Mouse (Mus musculus): ENCODE data around the gene Ptprm. TPM values are rescaled to one million over a fixed set of nuclear protein-coding genes. Genes with fewer than 3 reads are reported as not detected.

Ptprm gene
- polyA plus RNA-seq, 1 experiment, result 28.1 TPM

DNA sequence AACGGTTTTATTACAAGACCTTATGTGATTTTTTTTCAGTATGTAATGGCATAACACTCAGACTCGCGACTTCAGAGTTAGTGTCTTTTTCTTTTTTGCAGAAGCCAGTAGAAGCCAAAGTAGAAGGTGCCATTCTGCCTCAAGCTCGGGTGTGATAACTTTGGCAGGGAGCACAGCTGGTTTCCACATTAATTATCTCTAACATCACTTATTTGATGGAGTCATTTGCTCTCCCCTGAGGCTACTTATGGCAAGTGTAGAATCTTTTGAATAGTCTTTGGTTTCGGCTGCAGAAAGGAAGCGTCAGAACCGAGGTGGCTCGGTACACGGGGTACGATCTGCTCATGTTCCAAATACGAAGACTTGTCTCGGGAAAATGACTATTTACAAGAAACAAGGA is 620.7 kb downstream of the Ptprm start:
- TF ChIP-seq POLR2A (IDR thresholded peaks at IDR 0.05; ENCODE audit: low read depth, low read length), result no peak
- TF ChIP-seq CTCF (IDR thresholded peaks at IDR 0.05; ENCODE audit: borderline replicate concordance, insufficient read depth, low read length), result no peak

GRCm38 (mm10) chr17:66729979-66730378 is 624.3 kb downstream of the Ptprm start:
- no peak overlapping the region for H3K4me3 ChIP-seq (ENCODE audit: insufficient read depth, low read length)
- no peak for TF ChIP-seq CTCF (IDR thresholded peaks at IDR 0.05; ENCODE audit: borderline replicate concordance, insufficient read depth, low read length)
- TF ChIP-seq POLR2A (IDR thresholded peaks at IDR 0.05; ENCODE audit: low read depth, low read length), result no peak
- no peaks in the 10 kb centered on the region for H3K4me1 ChIP-seq (ENCODE audit: control insufficient read depth, insufficient read depth, low read length)
- H3K27ac ChIP-seq (ENCODE audit: insufficient read depth, low read length), result no peak overlapping the region

More for the DNA sequence above, 620.7 kb downstream of the Ptprm start:
- Histone ChIP-seq H3K4me1 (ENCODE audit: control insufficient read depth, insufficient read depth, low read length) (peaks cover 2% of the 10 kb centered on the region; the same call in 1 of the 2 replicates), H3K27ac (ENCODE audit: insufficient read depth, low read length) (no peak overlapping the region), H3K4me3 (ENCODE audit: insufficient read depth, low read length) (no peak overlapping the region)

GRCm38 (mm10) chr17:66720992-66721351 is 633.3 kb downstream of the Ptprm start:
- no peak for TF ChIP-seq CTCF (IDR thresholded peaks at IDR 0.05; ENCODE audit: borderline replicate concordance, insufficient read depth, low read length)
- no peak for TF ChIP-seq POLR2A (IDR thresholded peaks at IDR 0.05; ENCODE audit: low read depth, low read length)
- Histone ChIP-seq H3K27ac (ENCODE audit: insufficient read depth, low read length) (no peak overlapping the region; the same call in 1 of the 2 replicates), H3K4me1 (ENCODE audit: control insufficient read depth, insufficient read depth, low read length) (peaks cover 7% of the 10 kb centered on the region), H3K4me3 (ENCODE audit: insufficient read depth, low read length) (no peak overlapping the region)

DNA sequence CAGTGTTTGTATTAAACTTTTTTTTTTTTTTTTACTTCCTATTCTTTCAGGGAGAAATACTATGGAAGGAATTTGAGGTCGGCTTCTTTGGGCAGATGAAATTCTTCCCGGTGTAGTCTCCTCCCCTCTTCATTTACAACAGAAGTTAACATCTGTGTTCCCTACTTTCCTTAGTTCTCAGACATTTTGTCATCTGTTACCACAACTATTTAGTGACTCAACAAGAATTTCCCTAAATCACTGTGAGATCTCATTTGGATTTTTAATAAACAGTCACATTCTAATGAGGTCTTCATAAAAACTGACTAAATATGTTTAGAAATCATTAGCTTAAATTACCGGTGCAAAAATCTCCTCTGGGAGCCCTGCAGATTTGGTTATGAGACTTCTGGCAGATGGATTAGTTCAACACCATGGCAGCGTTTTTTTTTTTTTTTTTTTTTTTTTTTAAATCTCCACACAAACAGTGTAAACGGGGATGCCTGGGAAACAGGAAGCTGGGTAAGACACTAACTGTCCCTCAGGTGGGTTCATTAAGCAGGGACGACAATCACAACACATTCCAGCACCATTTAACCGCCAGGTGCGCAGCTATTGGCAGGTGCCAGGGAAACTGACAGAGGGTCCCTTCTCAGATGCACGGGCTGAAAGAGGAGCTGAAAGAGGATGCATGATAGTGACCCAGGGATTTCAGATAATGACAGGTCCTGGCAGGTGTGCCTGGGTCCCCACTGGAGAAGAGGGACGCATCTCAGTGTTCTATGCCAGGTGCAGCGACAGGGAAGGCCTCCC is 633.9 kb downstream of the Ptprm start:
- Histone ChIP-seq H3K27ac (ENCODE audit: insufficient read depth, low read length) (peak overlapping the region; percentile 35), H3K4me1 (ENCODE audit: control insufficient read depth, insufficient read depth, low read length) (peaks cover 7% of the 10 kb centered on the region), H3K4me3 (ENCODE audit: insufficient read depth, low read length) (no peak overlapping the region)
- TF ChIP-seq CTCF (IDR thresholded peaks at IDR 0.05; ENCODE audit: borderline replicate concordance, insufficient read depth, low read length) (no peak), POLR2A (IDR thresholded peaks at IDR 0.05; ENCODE audit: low read depth, low read length) (no peak)

DNA sequence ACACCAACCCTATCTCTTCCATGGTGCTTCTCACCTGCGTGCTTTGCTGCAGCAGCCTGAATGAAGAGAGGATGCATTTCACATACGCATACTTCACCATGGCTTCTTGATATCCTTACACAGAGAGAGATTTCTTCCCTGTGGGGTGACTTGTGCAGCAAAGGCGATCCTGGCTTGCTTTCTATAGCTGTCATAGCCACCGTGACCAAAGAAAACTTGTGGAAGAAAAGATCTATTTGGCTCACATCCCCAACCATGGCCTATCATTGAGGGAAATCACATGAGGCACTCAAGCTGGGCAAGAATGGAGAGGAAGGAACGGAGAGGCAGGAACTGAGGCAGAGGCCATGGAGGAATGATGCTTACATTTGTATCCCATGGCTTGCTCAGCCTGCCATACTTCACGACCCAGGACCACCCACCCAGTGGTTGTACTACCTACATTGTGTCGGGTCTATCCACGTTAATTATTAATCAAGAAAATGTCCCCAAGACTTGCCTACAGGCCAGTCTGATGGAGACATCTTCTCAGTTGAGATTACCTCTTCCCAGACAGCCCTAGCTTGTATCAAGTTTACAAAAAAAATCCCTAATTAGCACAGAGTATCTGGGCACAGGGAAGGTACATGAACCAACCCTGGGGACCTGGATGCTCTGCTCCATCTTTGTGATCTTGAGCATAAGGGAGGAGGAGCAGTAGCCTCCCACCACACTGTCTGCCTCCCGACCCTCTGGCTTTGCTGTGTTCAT is 641.6 kb downstream of the Ptprm start:
- no peak overlapping the region for H3K4me3 ChIP-seq (ENCODE audit: insufficient read depth, low read length)

DNA sequence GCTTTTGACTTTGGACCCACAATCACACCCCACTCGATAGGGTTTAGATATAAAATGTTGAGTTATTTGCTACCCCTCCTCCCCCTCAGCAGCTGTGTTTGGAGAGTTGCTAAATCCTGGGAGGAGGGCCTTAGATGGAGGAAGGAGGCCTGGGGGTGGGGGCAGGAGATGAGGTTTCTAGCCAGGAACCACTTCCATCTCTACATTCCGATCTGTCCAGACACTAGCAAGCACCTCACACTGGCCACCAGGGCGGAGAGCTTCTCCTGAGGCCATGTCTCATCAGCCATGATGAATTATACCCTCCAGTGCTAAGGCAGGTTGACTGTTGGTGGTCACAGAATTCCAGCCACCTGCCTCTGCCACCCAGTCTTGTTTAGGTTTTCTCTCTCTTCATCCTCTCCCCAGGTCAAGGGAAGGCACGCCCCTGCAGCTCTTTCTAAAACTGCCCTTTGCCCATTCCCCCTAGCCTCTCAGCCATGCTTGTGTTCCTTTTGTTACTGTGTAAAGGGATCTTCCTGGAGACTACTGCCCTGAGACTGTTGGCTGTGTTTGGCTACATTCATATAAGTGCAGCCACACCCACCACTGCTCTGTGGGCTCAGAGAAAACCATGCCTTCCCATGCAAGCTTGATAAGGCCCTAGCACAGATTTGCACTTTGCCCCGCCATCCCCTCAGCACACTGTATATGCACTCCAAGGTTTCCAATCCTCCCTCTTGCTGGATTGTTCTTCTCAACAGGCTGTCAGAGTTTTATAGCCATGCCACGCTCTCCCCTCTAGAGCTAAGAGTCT is 642.8 kb downstream of the Ptprm start:
- no peaks in the 10 kb centered on the region; the same call in none of the 2 replicates for H3K4me1 ChIP-seq (ENCODE audit: control insufficient read depth, insufficient read depth, low read length)
- no peak overlapping the region for H3K27ac ChIP-seq (ENCODE audit: insufficient read depth, low read length)
- TF ChIP-seq CTCF (IDR thresholded peaks at IDR 0.05; ENCODE audit: borderline replicate concordance, insufficient read depth, low read length), result no peak
- H3K4me3 ChIP-seq (ENCODE audit: insufficient read depth, low read length), result no peak overlapping the region

More for the DNA sequence above, 641.6 kb downstream of the Ptprm start:
- H3K27ac ChIP-seq (ENCODE audit: insufficient read depth, low read length), result no peak overlapping the region
- no peak for TF ChIP-seq CTCF (IDR thresholded peaks at IDR 0.05; ENCODE audit: borderline replicate concordance, insufficient read depth, low read length)
- TF ChIP-seq POLR2A (IDR thresholded peaks at IDR 0.05; ENCODE audit: low read depth, low read length), result no peak
- H3K4me1 ChIP-seq (ENCODE audit: control insufficient read depth, insufficient read depth, low read length), result no peaks in the 10 kb centered on the region; the same call in none of the 2 replicates

DNA sequence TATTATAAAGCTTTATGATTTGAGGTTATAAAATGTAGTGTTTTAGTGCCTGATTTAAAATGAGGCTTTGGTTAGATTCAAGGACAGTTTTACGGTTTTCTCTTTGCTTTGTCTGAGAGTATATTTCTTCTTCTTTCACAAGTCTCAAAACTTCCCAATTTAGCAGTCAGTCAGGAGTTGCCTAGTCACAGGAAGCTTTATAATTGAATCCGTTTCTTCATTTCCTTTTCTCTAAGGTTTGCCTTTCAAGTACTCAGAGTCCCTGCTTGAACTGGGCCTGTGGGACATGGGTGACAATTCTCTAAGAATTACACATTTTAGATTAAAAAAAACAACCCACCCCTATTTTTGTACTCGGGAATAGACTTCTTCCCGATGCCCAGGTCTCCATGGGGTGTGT is 643.7 kb downstream of the Ptprm start:
- TF ChIP-seq POLR2A (IDR thresholded peaks at IDR 0.05; ENCODE audit: low read depth, low read length), result no peak
- no peak for TF ChIP-seq CTCF (IDR thresholded peaks at IDR 0.05; ENCODE audit: borderline replicate concordance, insufficient read depth, low read length)
- H3K27ac ChIP-seq (ENCODE audit: insufficient read depth, low read length), result no peak overlapping the region

GRCm38 (mm10) chr17:66708748-66709147 is 645.5 kb downstream of the Ptprm start:
- Histone ChIP-seq H3K27ac (ENCODE audit: insufficient read depth, low read length) (no peak overlapping the region), H3K4me3 (ENCODE audit: insufficient read depth, low read length) (no peak overlapping the region), H3K4me1 (ENCODE audit: control insufficient read depth, insufficient read depth, low read length) (no peaks in the 10 kb centered on the region; the same call in none of the 2 replicates)
- TF ChIP-seq CTCF (IDR thresholded peaks at IDR 0.05; ENCODE audit: borderline replicate concordance, insufficient read depth, low read length) (no peak), POLR2A (IDR thresholded peaks at IDR 0.05; ENCODE audit: low read depth, low read length) (no peak)

More for the DNA sequence above, 643.7 kb downstream of the Ptprm start:
- Histone ChIP-seq H3K4me3 (ENCODE audit: insufficient read depth, low read length) (no peak overlapping the region), H3K4me1 (ENCODE audit: control insufficient read depth, insufficient read depth, low read length) (no peaks in the 10 kb centered on the region; the same call in none of the 2 replicates)

- no peak overlapping the region for H3K27ac ChIP-seq (ENCODE audit: insufficient read depth, low read length)
- no peak for TF ChIP-seq POLR2A (IDR thresholded peaks at IDR 0.05; ENCODE audit: low read depth, low read length)
- no peak for TF ChIP-seq CTCF (IDR thresholded peaks at IDR 0.05; ENCODE audit: borderline replicate concordance, insufficient read depth, low read length)
- no peak overlapping the region for H3K4me3 ChIP-seq (ENCODE audit: insufficient read depth, low read length)
- no peaks in the 10 kb centered on the region; the same call in none of the 2 replicates for H3K4me1 ChIP-seq (ENCODE audit: control insufficient read depth, insufficient read depth, low read length)
These were observed 646.6 kb downstream of the Ptprm start for GRCm38 (mm10) chr17:66707684-66708083.

Measured in embryonic fibroblast, embryonic 13.5 days (primary cell).